Comparison of ENCODE assay signal across 8 mouse cellular contexts in genomic region chr9:66069583-66069982, GRCm38 (mm10). TPM values are rescaled to one million over a fixed set of nuclear protein-coding genes. Genes with fewer than 3 reads are reported as not detected.
A peak's percentile ranks its signal among the peaks of the same experiment; 100 is the strongest.
DNase-seq lines count a peak whose midpoint lies in the region; ATAC-seq and TF ChIP-seq lines count a peak whose summit lies in the region.

Gene Snx22 (minus strand): TSS chr9:66069719.

- intact Hi-C loops in left cerebral cortex, adult 2 months (cut with DNase I): no loop called here

- TF ChIP-seq CTCF in left cerebral cortex, adult 2 months (IDR thresholded peaks at IDR 0.05): no peak

- peak; percentile 60 for DNase-seq in T-cell, adult 2 months (ENCODE audit: low spot score)
- DNase-seq in cerebellum, postnatal 25 days: peak; percentile 88 to 92
- peak; percentile 32 to 45 for DNase-seq in frontal cortex, postnatal 25 days (ENCODE audit: low spot score in 2 of 2)
- peak; percentile 59 to 78 for DNase-seq in left cerebral cortex, adult 2 months (ENCODE audit: extremely low spot score in 1 of 2, low spot score in 2 of 2)
- DNase-seq in retina, postnatal 1 day: peak; percentile 88
- peak; percentile 83 to 88 for DNase-seq in urinary bladder, adult 18-20 months (ENCODE audit: low spot score in 2 of 2)

- peaks cover 55% of the 10 kb centered on the region for H3K27me3 ChIP-seq in hindbrain, embryonic 13.5 days

- peak; percentile 85 for ATAC-seq in hindbrain, embryonic 13.5 days (ENCODE audit: low FRiP score)

- H3K9me3 ChIP-seq in hindbrain, embryonic 13.5 days: no peaks in the 10 kb centered on the region

- no peaks in the 10 kb centered on the region for H3K79me2 ChIP-seq in macrophage (ENCODE audit: inconsistent target)

- H3K27ac ChIP-seq in hindbrain, embryonic 13.5 days: no peak within 1 kb of the TSS
- no peak within 1 kb of the TSS for H3K27ac ChIP-seq in left cerebral cortex, adult 2 months
- no peak within 1 kb of the TSS for H3K27ac ChIP-seq in macrophage

- H3K36me3 ChIP-seq in hindbrain, embryonic 13.5 days: peaks cover 29% of the 10 kb centered on the region
- H3K36me3 ChIP-seq in macrophage (ENCODE audit: inconsistent target): peaks cover 22% of the 10 kb centered on the region; the same call in 1 of the 2 replicates

- peak within 1 kb of the TSS; percentile 75 for H3K4me2 ChIP-seq in hindbrain, embryonic 13.5 days

- H3K4me3 ChIP-seq in hindbrain, embryonic 13.5 days: peak within 1 kb of the TSS; percentile 52
- H3K4me3 ChIP-seq in left cerebral cortex, adult 2 months: peak within 1 kb of the TSS; percentile 52
- peak within 1 kb of the TSS; percentile 20; the same call in 1 of the 2 replicates for H3K4me3 ChIP-seq in macrophage (ENCODE audit: inconsistent target)

- WGBS in hindbrain, embryonic 13.5 days: 1% methylated on average over 22 of the region's 22 CpGs
- WGBS in macrophage (ENCODE audit: missing documents): 2% methylated on average over 20 of the region's 22 CpGs

- peak within 1 kb of the TSS; percentile 78 for H3K9ac ChIP-seq in hindbrain, embryonic 13.5 days

- peaks cover 20% of the 10 kb centered on the region for H3K4me1 ChIP-seq in hindbrain, embryonic 13.5 days (replicated peaks)

RNA-seq across cellular contexts. Expression of gene Snx22, which starts in this region (rescaled TPM):
- 6.9 and 8.0 TPM in 2 replicates for polyA plus RNA-seq in hindbrain, embryonic 13.5 days (2015; fragmentation: Nextera tagmentation; extraction: Ambion mirVana)
- 1 to 10 TPM; 3.5 to 3.9 TPM for total RNA-seq in left cerebral cortex, adult 2 months (2021)
- not detected for total RNA-seq in macrophage (2018; cell fraction: chromatin; rRNA removed)
- total RNA-seq in macrophage (2018; cell fraction: cytosol; rRNA removed): under 1 TPM; 0.06 to 0.75 (median 0.25) TPM
- total RNA-seq in macrophage (2018; cell fraction: nucleus; rRNA removed): under 1 TPM in 6 of 26 experiments, not detected in 20; 0.23 to 0.48 (median 0.31) TPM
- 0.29 to 1.3 TPM (median 0.46 TPM) in 3 replicates for polyA plus RNA-seq in macrophage (2018)

Comparison
In these comparisons a context has a peak if more than half of its experiments do, and no peak if none do; other contexts are left out.
1. DNase-seq: peak in every context shown above with its lines; median percentile 90 in cerebellum, postnatal 25 days; 88 in retina, postnatal 1 day; 86 in urinary bladder, adult 18-20 months; 68 in left cerebral cortex, adult 2 months; 60 in T-cell, adult 2 months; 38 in frontal cortex, postnatal 25 days.